Mouse (Mus musculus) spleen, adult 2 months (tissue): ENCODE measurements around the gene Zfyve28. TPM values are rescaled to one million over a fixed set of nuclear protein-coding genes. Genes with fewer than 3 reads are reported as not detected.

Experiments used
- DNase-seq, 2 experiments: peaks; one replicate each; pipeline versions ENCODE4 v3.0.0 to v3.0.0-alpha.2; 2012 to 2021; ENCODE audit warnings: low spot score in 2 of 2, low read depth in 1 of 2
- H3K27ac ChIP-seq: fragments of 200-500 bp; 2 replicates; pipeline ENCODE4 v1.5.1; 2012; ENCODE audit warnings: low read length, inconsistent platforms; ENCODE audit not compliant: insufficient read depth
- H3K27me3 ChIP-seq: fragments of 200-500 bp; 2 replicates; pipeline ENCODE4 v1.6.1; 2012; ENCODE audit warnings: mild to moderate bottlenecking, moderate library complexity, low read length, inconsistent platforms; ENCODE audit not compliant: control insufficient read depth, insufficient read depth
- H3K36me3 ChIP-seq: fragments of 200-500 bp; 2 replicates; pipeline ENCODE4 v1.6.1; 2012; ENCODE audit warnings: mild to moderate bottlenecking, low read length, inconsistent platforms; ENCODE audit not compliant: control insufficient read depth, insufficient read depth
- H3K4me1 ChIP-seq: fragments of 200-500 bp; 2 replicates; pipeline ENCODE4 v1.6.1; 2011; ENCODE audit warnings: inconsistent platforms; ENCODE audit not compliant: control insufficient read depth, insufficient read depth, insufficient read length
- H3K4me3 ChIP-seq: fragments of 200-500 bp; 2 replicates; pipeline ENCODE4 v1.5.1; 2011; ENCODE audit warnings: mild to moderate bottlenecking, inconsistent platforms; ENCODE audit not compliant: insufficient read depth, insufficient read length; ENCODE audit errors: extremely low read depth
- CTCF ChIP-seq: fragments of 200-500 bp; IDR thresholded peaks from 2 replicates; pipeline ENCODE4 v1.5.1; 2011; ENCODE audit warnings: mild to moderate bottlenecking, inconsistent platforms; ENCODE audit not compliant: insufficient read depth, insufficient read length, insufficient replicate concordance; ENCODE audit errors: extremely low read depth
- POLR2A ChIP-seq: fragments of 200-500 bp; IDR thresholded peaks from 2 replicates; pipeline ENCODE4 v1.6.1; 2011; ENCODE audit warnings: low read depth, low read length, inconsistent platforms
- WGBS: fragments of 180-500 bp; shearing (Covaris S2); methylation state at CpG from one replicate; pipeline ENCODE4 v1.1.7; 2018; 5-methylcytosine and 5-hydroxymethylcytosine counted together
- polyA plus RNA-seq: library from polyadenylated mRNA; depleted of rRNA; stranded (reverse); fragments of >200 nt; gene quantifications from 2 replicates; pipeline ENCODE4 v1.2.3, GENCODE M21; 2012

The Zfyve28 gene
- polyA plus RNA-seq, 1 experiment: 3.8 TPM

- no peaks in the 10 kb centered on the region for H3K4me1 ChIP-seq
- no peak overlapping the region for H3K27ac ChIP-seq
- no peak for DNase-seq
- TF ChIP-seq CTCF (no peak), POLR2A (no peak)
- peaks cover 39% of the 10 kb centered on the region for H3K36me3 ChIP-seq
- H3K4me3 ChIP-seq: no peak overlapping the region
- no peaks in the 10 kb centered on the region for H3K27me3 ChIP-seq
- WGBS: 97% methylated on average over 10 of the region's 10 CpGs
These were observed 111.6 kb downstream of the Zfyve28 start for GRCm38 (mm10) chr5:34176691-34177090.

GRCm38 (mm10) chr5:34175403-34175694, 112.9 kb downstream of the Zfyve28 start:
- TF ChIP-seq CTCF (no peak), POLR2A (no peak)
- no peak overlapping the region for H3K27ac ChIP-seq
- no peak overlapping the region for H3K4me3 ChIP-seq
- peaks cover 37% of the 10 kb centered on the region for H3K36me3 ChIP-seq
- WGBS: 77% methylated on average over 5 of the region's 5 CpGs
- no peaks in the 10 kb centered on the region for H3K27me3 ChIP-seq
- DNase-seq: no peak
- no peaks in the 10 kb centered on the region for H3K4me1 ChIP-seq

- H3K4me3 ChIP-seq: no peak overlapping the region
These were observed 113.5 kb downstream of the Zfyve28 start for GRCm38 (mm10) chr5:34174550-34175402.

GRCm38 (mm10) chr5:34174021-34174420, 114.2 kb downstream of the Zfyve28 start:
- no peak for DNase-seq
- 96% methylated on average over 2 of the region's 2 CpGs for WGBS
- Histone ChIP-seq H3K27me3 (no peaks in the 10 kb centered on the region), H3K4me3 (no peak overlapping the region), H3K27ac (no peak overlapping the region), H3K36me3 (peaks cover 31% of the 10 kb centered on the region), H3K4me1 (no peaks in the 10 kb centered on the region)
- TF ChIP-seq POLR2A (no peak), CTCF (no peak)

More at GRCm38 (mm10) chr5:34174550-34175402, 113.5 kb downstream of the Zfyve28 start:
- no peak for DNase-seq
- Histone ChIP-seq H3K4me1 (no peaks in the 10 kb centered on the region), H3K27me3 (no peaks in the 10 kb centered on the region), H3K27ac (no peak overlapping the region), H3K36me3 (peaks cover 31% of the 10 kb centered on the region)
- no peak for TF ChIP-seq POLR2A
- WGBS: 88% methylated on average over 5 of the region's 5 CpGs

DNA sequence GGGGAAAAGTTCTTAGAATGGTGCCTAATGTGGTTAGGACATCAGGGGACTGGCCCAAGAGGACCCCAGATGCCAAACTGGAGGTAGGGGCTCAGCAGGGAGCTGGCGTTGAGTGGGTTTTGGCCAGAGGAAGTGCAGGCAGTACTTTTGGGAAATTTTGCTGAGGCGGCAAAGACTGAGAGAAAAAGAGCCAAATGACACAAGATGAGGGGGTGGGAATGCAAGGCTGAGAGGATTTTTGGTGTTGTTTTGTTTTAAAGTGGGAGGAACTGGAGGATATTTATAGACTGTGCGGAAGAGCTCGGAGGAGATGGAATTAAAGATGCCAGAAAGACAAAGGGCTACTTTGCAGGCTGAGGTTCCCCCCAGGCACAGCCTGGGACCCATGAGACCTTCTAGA, 117.5 kb downstream of the Zfyve28 start:
- no peaks in the 10 kb centered on the region for H3K27me3 ChIP-seq
- H3K36me3 ChIP-seq: peaks cover 13% of the 10 kb centered on the region; the same call in 1 of the 2 replicates
- DNase-seq: no peak
- 72% methylated on average over 4 of the region's 4 CpGs for WGBS
- H3K4me1 ChIP-seq: no peaks in the 10 kb centered on the region
- H3K27ac ChIP-seq: peak overlapping the region; percentile 22
- H3K4me3 ChIP-seq: no peak overlapping the region
- no peak for TF ChIP-seq POLR2A
- TF ChIP-seq CTCF: no peak

- H3K4me1 ChIP-seq: no peaks in the 10 kb centered on the region
- TF ChIP-seq CTCF (no peak), POLR2A (no peak)
- no peak for DNase-seq
- peak overlapping the region; percentile 54 for H3K4me3 ChIP-seq
- WGBS: 59% methylated on average over 3 of the region's 3 CpGs
- peaks cover 10% of the 10 kb centered on the region; the same call in 1 of the 2 replicates for H3K36me3 ChIP-seq
- no peaks in the 10 kb centered on the region for H3K27me3 ChIP-seq
- peak overlapping the region; percentile 82 for H3K27ac ChIP-seq
These were observed 118.3 kb downstream of the Zfyve28 start for GRCm38 (mm10) chr5:34169954-34170353.
